Mouse (Mus musculus) layer of hippocampus, adult 2 months (tissue): ENCODE measurements around the gene Slco4a1. TPM values are rescaled to one million over a fixed set of nuclear protein-coding genes. Genes with fewer than 3 reads are reported as not detected.
A peak's percentile ranks its signal among the peaks of the same experiment; 100 is the strongest.

Experiments used
- DNase-seq, 2 experiments: peaks; one replicate each; pipeline ENCODE4 v3.0.0; 2022; ENCODE audit warnings: low spot score in 2 of 2
- H3K27ac ChIP-seq: fragments of 200-600 bp; 2 replicates; pipeline ENCODE4 v1.8.1; 2022
- H3K4me3 ChIP-seq: fragments of 200-600 bp; 2 replicates; pipeline ENCODE4 v1.8.1; 2022; ENCODE audit warnings: mild to moderate bottlenecking
- CTCF ChIP-seq: fragments of 200-600 bp; conservative IDR thresholded peaks from 2 replicates; pipeline ENCODE4 v1.8.1; 2022; ENCODE audit warnings: antibody characterized with exemption, mild to moderate bottlenecking, moderate library complexity
- total RNA-seq, 2 experiments: library from RNA; stranded (reverse); gene quantifications; 2 replicates each; pipeline ENCODE4 v1.2.3; 2021

Slco4a1 gene
- total RNA-seq, 2 experiments from 2014 or later, result 1.3 to 1.8 TPM

GRCm38 (mm10) chr2:180433350-180433749, 22.7 kb upstream of the Slco4a1 start:
- H3K27ac ChIP-seq, result peak overlapping the region; percentile 53; the same call in 1 of the 2 replicates
- no peak overlapping the region for H3K4me3 ChIP-seq
- DNase-seq, result no peak
- TF ChIP-seq CTCF, result no peak

DNA sequence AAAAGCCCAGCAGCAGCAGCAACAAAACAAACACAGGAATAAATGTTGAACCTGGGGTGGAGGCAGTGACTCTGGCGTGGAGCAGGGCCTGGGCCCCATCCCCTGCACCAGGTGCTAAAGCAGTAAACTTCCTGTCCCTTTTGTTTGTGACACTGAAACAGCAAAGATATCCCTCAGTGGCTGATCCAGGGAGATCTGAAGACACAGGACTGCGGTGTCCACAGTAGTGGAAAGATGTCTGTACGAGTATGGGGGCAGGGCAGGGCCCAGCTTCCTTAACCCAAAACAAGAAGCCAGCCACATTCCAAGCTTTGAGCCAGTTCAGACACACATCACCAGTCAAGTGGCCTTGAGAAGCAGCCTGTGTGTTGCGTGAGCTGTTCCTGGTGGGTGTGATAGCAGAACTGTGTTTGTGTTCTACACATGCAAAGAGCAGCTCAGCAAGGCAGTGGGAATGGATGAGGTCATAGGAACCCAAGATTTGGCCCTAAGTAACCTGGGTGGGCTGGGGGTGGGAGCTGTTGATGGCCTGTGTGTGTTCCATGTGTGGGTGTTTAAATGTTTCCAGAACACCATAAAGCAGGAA, 20.6 kb upstream of the Slco4a1 start:
- no peak for TF ChIP-seq CTCF
- H3K27ac ChIP-seq, result no peak overlapping the region
- DNase-seq, result no peak
- no peak overlapping the region for H3K4me3 ChIP-seq

GRCm38 (mm10) chr2:180437149-180437864, 18.7 kb upstream of the Slco4a1 start:
- Histone ChIP-seq H3K27ac (no peak overlapping the region), H3K4me3 (no peak overlapping the region)
- TF ChIP-seq CTCF, result no peak
- no peak for DNase-seq

- H3K27ac ChIP-seq, result no peak overlapping the region
- H3K4me3 ChIP-seq, result no peak overlapping the region
- TF ChIP-seq CTCF, result no peak
- DNase-seq, result no peak
Observed at GRCm38 (mm10) chr2:180439791-180440190, 16.3 kb upstream of the Slco4a1 start.

GRCm38 (mm10) chr2:180440596-180441332, 15.3 kb upstream of the Slco4a1 start:
- TF ChIP-seq CTCF, result no peak
- no peak overlapping the region for H3K27ac ChIP-seq
- no peak overlapping the region for H3K4me3 ChIP-seq
- no peak for DNase-seq

- H3K27ac ChIP-seq, result peak overlapping the region; percentile 36; the same call in 1 of the 2 replicates
- DNase-seq, result no peak
- no peak for TF ChIP-seq CTCF
- H3K4me3 ChIP-seq, result no peak overlapping the region
Observed at GRCm38 (mm10) chr2:180442061-180442460, 14.0 kb upstream of the Slco4a1 start.

DNA sequence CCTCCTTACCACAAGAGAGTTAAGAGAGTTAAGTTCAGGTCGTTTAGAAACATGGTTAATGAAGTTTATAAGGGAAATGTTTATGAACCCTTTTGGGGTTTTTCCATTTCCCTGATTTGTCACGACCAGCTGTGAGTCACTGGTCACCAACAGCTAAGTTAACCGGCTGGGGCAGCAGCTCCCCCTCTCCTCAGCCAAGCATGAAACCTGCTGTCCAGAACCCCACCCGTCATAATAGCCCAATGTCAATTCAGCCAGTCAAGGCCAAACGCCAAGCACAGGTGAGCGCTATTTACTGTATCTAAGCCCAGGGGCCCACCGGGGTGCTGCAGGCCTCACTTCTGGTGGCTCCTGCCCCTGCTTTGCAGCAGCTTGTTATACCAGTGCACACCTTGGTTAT, 12.2 kb upstream of the Slco4a1 start:
- Histone ChIP-seq H3K27ac (no peak overlapping the region), H3K4me3 (no peak overlapping the region)
- no peak for DNase-seq
- no peak for TF ChIP-seq CTCF

- Histone ChIP-seq H3K4me3 (no peak overlapping the region), H3K27ac (no peak overlapping the region)
- no peak for DNase-seq
- TF ChIP-seq CTCF, result no peak
Observed at GRCm38 (mm10) chr2:180444957-180445785, 10.9 kb upstream of the Slco4a1 start.

GRCm38 (mm10) chr2:180445962-180446361, 10.1 kb upstream of the Slco4a1 start:
- TF ChIP-seq CTCF, result no peak

DNA sequence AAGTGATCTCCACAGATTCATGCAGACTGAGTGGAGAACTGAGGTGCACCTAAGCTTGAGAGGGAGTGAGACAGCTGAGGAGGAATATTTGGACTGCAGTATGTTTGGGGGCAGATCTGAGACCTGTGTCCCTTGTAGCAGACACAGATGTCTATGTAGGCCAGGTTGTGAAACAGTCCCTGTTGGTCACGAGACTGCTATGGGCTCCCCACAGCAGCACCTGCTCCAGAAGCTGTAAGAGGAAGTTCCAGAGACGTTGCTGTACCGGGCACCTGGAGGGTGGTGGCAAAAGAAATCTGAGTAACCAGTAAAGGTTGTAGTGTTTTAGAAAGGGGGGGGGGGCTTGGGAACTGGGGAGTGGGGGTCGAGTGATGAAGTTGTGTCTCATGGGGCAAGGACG, 7.0 kb upstream of the Slco4a1 start:
- no peak for TF ChIP-seq CTCF
- Histone ChIP-seq H3K27ac (no peak overlapping the region), H3K4me3 (no peak overlapping the region)
- no peak for DNase-seq

More at GRCm38 (mm10) chr2:180445962-180446361, 10.1 kb upstream of the Slco4a1 start:
- no peak for DNase-seq
- H3K4me3 ChIP-seq, result no peak overlapping the region
- H3K27ac ChIP-seq, result no peak overlapping the region

DNA sequence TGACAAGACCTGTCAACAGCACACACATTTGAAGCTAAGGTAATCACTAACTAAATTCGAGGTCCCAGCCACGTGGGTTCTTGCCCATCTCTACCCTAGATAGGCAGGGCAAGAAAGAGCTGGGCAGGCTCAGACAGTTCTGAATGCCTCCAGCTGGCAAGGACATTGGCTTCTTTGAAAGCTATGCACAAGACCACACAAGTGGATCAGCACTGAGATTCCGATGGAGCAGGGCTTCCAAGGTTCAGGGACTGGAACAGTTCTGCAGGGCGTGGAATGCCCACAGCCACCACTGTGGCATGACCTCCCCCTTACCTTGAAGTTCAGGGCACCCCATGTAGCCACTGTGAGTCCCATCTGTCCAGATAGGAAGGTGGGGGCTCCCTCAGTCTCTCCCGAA, 5.5 kb upstream of the Slco4a1 start:
- TF ChIP-seq CTCF, result no peak
- DNase-seq, result no peak
- no peak overlapping the region for H3K27ac ChIP-seq
- H3K4me3 ChIP-seq, result no peak overlapping the region

- no peak for DNase-seq
- Histone ChIP-seq H3K4me3 (peak overlapping the region; percentile 74), H3K27ac (no peak overlapping the region)
- TF ChIP-seq CTCF, result no peak
Observed at GRCm38 (mm10) chr2:180456705-180457104, 660 bp downstream of the Slco4a1 start.

DNA sequence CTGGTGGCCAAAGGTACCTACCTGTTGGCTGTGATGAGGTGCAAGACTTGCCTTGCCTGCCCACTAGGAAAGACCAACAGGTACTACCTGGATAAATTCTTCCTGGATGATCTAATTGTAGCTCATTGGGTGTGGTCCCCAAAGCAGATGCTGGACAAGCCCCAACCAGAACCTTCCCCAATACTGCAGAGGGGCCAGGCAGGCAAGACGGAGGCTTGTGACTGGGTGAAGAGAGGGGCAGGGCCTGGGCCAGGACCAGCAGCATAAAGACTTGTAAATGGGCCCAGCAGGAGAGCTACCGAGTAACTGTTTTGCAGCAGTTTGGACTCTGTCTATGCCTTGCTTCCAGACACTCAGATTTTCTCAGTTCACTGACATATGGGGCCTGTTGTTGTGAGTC, 1.6 kb downstream of the Slco4a1 start:
- H3K4me3 ChIP-seq, result no peak overlapping the region
- TF ChIP-seq CTCF, result no peak
- H3K27ac ChIP-seq, result no peak overlapping the region
- no peak for DNase-seq
